9 mouse cellular contexts compared by ENCODE assay signal in genomic region chr4:43399391-43400131, GRCm38 (mm10). TPM values are rescaled to one million over a fixed set of nuclear protein-coding genes. Genes with fewer than 3 reads are reported as not detected.
DNase-seq lines count a peak whose midpoint lies in the region; ATAC-seq and TF ChIP-seq lines count a peak whose summit lies in the region.
"Had no signal": no experiment of that assay in that cellular context is flagged by ENCODE, and none has a peak within 500 bp of the region (broad histone marks: within the 10 kb centered on the region; RNA-seq: fewer than 3 reads in every experiment).

No protein-coding gene starts in this region.

- no peak overlapping the region for H3K4me3 ChIP-seq in kidney, embryonic 14.5 days (ENCODE audit: low read length)
- H3K4me3 ChIP-seq in intestine, postnatal 0 days (ENCODE audit: low read depth, low read length), result no peak overlapping the region
- no peak overlapping the region for H3K4me3 ChIP-seq in midbrain, postnatal 0 days (ENCODE audit: low read depth, low read length)

- no peak for TF ChIP-seq CTCF in intestine, postnatal 0 days (IDR thresholded peaks at IDR 0.05; ENCODE audit: low read depth)
- no peak for TF ChIP-seq CTCF in midbrain, postnatal 0 days (IDR thresholded peaks at IDR 0.05)

- peaks cover 40% of the 10 kb centered on the region for H3K4me1 ChIP-seq in kidney, embryonic 14.5 days (ENCODE audit: control insufficient read depth, insufficient read depth, low read length)
- peaks cover 6% of the 10 kb centered on the region for H3K4me1 ChIP-seq in intestine, postnatal 0 days (replicated peaks; ENCODE audit: control insufficient read depth, insufficient read depth, low read length)
- H3K4me1 ChIP-seq in midbrain, postnatal 0 days (ENCODE audit: insufficient read depth, low read length), result peaks cover 15% of the 10 kb centered on the region; the same call in 1 of the 2 replicates

- no peaks in the 10 kb centered on the region for H3K9me3 ChIP-seq in kidney, embryonic 14.5 days (ENCODE audit: control insufficient read depth, low read length)
- H3K9me3 ChIP-seq in intestine, postnatal 0 days (ENCODE audit: control insufficient read depth), result no peaks in the 10 kb centered on the region
- no peaks in the 10 kb centered on the region for H3K9me3 ChIP-seq in midbrain, postnatal 0 days (ENCODE audit: low read length)
- H3K9me3 ChIP-seq: G1E had no signal

- no peak overlapping the region for H3K4me2 ChIP-seq in kidney, embryonic 14.5 days (replicated peaks; ENCODE audit: low read depth, low read length)
- peak overlapping the region; percentile 24; the same call in 1 of the 2 replicates for H3K4me2 ChIP-seq in intestine, postnatal 0 days (replicated peaks; ENCODE audit: low read depth)
- peak overlapping the region; percentile 24 for H3K4me2 ChIP-seq in midbrain, postnatal 0 days (ENCODE audit: low read depth, low read length, poor library complexity, severe bottlenecking)

- no peak for DNase-seq in kidney, postnatal 4 days
- peak; percentile 78 to 87 for DNase-seq in heart, adult 18-20 months
- no peak for DNase-seq in midbrain, postnatal 0 days (ENCODE audit: low spot score)
- no peak for DNase-seq in left cerebral cortex, adult 18-20 months (ENCODE audit: low spot score in 2 of 2)
- DNase-seq in cerebellum, adult 11-12 months, result no peak
- no peak for DNase-seq in cerebellum, postnatal 36 days

- no peak for ATAC-seq in kidney, embryonic 14.5 days (ENCODE audit: low FRiP score, low TSS enrichment)
- ATAC-seq in intestine, postnatal 0 days, result peak; percentile 10; the same call in 1 of the 2 replicates
- no peak; the same call in 1 of the 2 replicates for ATAC-seq in midbrain, postnatal 0 days (ENCODE audit: low FRiP score)

- H3K27ac ChIP-seq in kidney, embryonic 14.5 days (ENCODE audit: low read depth, low read length), result peak overlapping the region; percentile 33
- H3K27ac ChIP-seq in intestine, postnatal 0 days (ENCODE audit: low read depth, low read length), result peak overlapping the region; percentile 61
- peak overlapping the region; percentile 13; the same call in 1 of the 2 replicates for H3K27ac ChIP-seq in midbrain, postnatal 0 days (ENCODE audit: low read depth, low read length)

- no peaks in the 10 kb centered on the region for H3K27me3 ChIP-seq in kidney, embryonic 14.5 days (ENCODE audit: control insufficient read depth, insufficient read depth, low read length)
- no peaks in the 10 kb centered on the region for H3K27me3 ChIP-seq in intestine, postnatal 0 days (replicated peaks; ENCODE audit: control insufficient read depth, insufficient read depth, low read length)
- no peaks in the 10 kb centered on the region for H3K27me3 ChIP-seq in midbrain, postnatal 0 days (ENCODE audit: insufficient read depth, low read length)

- no peaks in the 10 kb centered on the region for H3K36me3 ChIP-seq in kidney, embryonic 14.5 days (ENCODE audit: control insufficient read depth, insufficient read depth, low read length)
- 0 out of 2 replicates have a peak, but pooled peaks cover 4% of the 10 kb centered on the region for H3K36me3 ChIP-seq in intestine, postnatal 0 days (ENCODE audit: control insufficient read depth, insufficient read depth)
- peaks cover 8% of the 10 kb centered on the region; the same call in 1 of the 2 replicates for H3K36me3 ChIP-seq in midbrain, postnatal 0 days (ENCODE audit: insufficient read depth, low read length)
- H3K36me3 ChIP-seq: G1E had no signal

- WGBS in kidney, embryonic 14.5 days, result 74% methylated on average over 31 of the region's 31 CpGs
- 73% methylated on average over 31 of the region's 31 CpGs for WGBS in intestine, postnatal 0 days
- 74% methylated on average over 31 of the region's 31 CpGs for whole genome bisulfite sequencing in midbrain, postnatal 0 days

- H3K9ac ChIP-seq in kidney, embryonic 14.5 days (ENCODE audit: low read depth, low read length), result no peak overlapping the region
- no peak overlapping the region; the same call in 1 of the 2 replicates for H3K9ac ChIP-seq in intestine, postnatal 0 days (ENCODE audit: low read depth, low read length)
- H3K9ac ChIP-seq in midbrain, postnatal 0 days (replicated peaks; ENCODE audit: low read length, poor library complexity, severe bottlenecking), result no peak overlapping the region

RNA-seq across cellular contexts. Expression of gene Rusc2, which starts 17.8 kb away (rescaled TPM):
- 8.9 and 11.2 TPM in 2 replicates for polyA plus RNA-seq in kidney, embryonic 14.5 days (2014; fragmentation: Nextera tagmentation; extraction: Ambion mirVana)
- 10 to 100 TPM; 50.5 to 53.9 TPM for total RNA-seq in heart, adult 18-20 months (2021)
- polyA plus RNA-seq in intestine, postnatal 0 days (2015; fragmentation: Nextera tagmentation; extraction: Ambion mirVana), result 11.9 and 12.1 TPM in 2 replicates
- 156 and 200 TPM in 2 replicates for total RNA-seq in midbrain, postnatal 0 days (2014; rRNA removed)
- 77.7 and 78.9 TPM in 2 replicates for polyA plus RNA-seq in midbrain, postnatal 0 days (2015; fragmentation: Nextera tagmentation; extraction: Ambion mirVana)
- 100 to 1,000 TPM; 128 to 146 TPM for total RNA-seq in left cerebral cortex, adult 18-20 months (2021)

RNA-seq across cellular contexts. Expression of gene Fam166b, which starts 29.4 kb away (rescaled TPM):
- 0.24 and 0.38 TPM in 2 replicates for polyA plus RNA-seq in kidney, embryonic 14.5 days (2014; fragmentation: Nextera tagmentation; extraction: Ambion mirVana)
- total RNA-seq in heart, adult 18-20 months (2021), result under 1 TPM in 1 of 2 experiments, not detected in 1; 0.26 TPM
- 0.16 TPM in 1 of 2 replicates, not detected in the other for polyA plus RNA-seq in intestine, postnatal 0 days (2015; fragmentation: Nextera tagmentation; extraction: Ambion mirVana)
- total RNA-seq in midbrain, postnatal 0 days (2014; rRNA removed), result 1.7 and 2.8 TPM in 2 replicates
- polyA plus RNA-seq in midbrain, postnatal 0 days (2015; fragmentation: Nextera tagmentation; extraction: Ambion mirVana), result 1.6 and 2.2 TPM in 2 replicates
- 1 to 10 TPM in 1 of 2 experiments, under 1 TPM in 1; 0.82 to 1.2 TPM for total RNA-seq in left cerebral cortex, adult 18-20 months (2021)
- polyA plus RNA-seq: G1E had no signal

RNA-seq across cellular contexts. Expression of gene Tesk1, which starts 42.2 kb away (rescaled TPM):
- 11.4 and 14.9 TPM in 2 replicates for polyA plus RNA-seq in kidney, embryonic 14.5 days (2014; fragmentation: Nextera tagmentation; extraction: Ambion mirVana)
- 10 to 100 TPM; 30.8 to 32.7 TPM for total RNA-seq in heart, adult 18-20 months (2021)
- polyA plus RNA-seq in intestine, postnatal 0 days (2015; fragmentation: Nextera tagmentation; extraction: Ambion mirVana), result 4.6 and 4.7 TPM in 2 replicates
- 141 and 184 TPM in 2 replicates for total RNA-seq in midbrain, postnatal 0 days (2014; rRNA removed)
- 17.2 and 18.9 TPM in 2 replicates for polyA plus RNA-seq in midbrain, postnatal 0 days (2015; fragmentation: Nextera tagmentation; extraction: Ambion mirVana)
- total RNA-seq in left cerebral cortex, adult 18-20 months (2021), result 10 to 100 TPM; 90.6 to 96.5 TPM

RNA-seq across cellular contexts. Expression of gene Cd72, which starts 54.9 kb away (rescaled TPM):
- polyA plus RNA-seq in kidney, embryonic 14.5 days (2014; fragmentation: Nextera tagmentation; extraction: Ambion mirVana), result 5.1 and 5.2 TPM in 2 replicates
- total RNA-seq in heart, adult 18-20 months (2021), result 1 to 10 TPM in 1 of 2 experiments, under 1 TPM in 1; 0.82 to 4.7 TPM
- polyA plus RNA-seq in intestine, postnatal 0 days (2015; fragmentation: Nextera tagmentation; extraction: Ambion mirVana), result 3.2 and 3.7 TPM in 2 replicates
- not detected in 2 replicates for total RNA-seq in midbrain, postnatal 0 days (2014; rRNA removed)
- 5.2 and 5.4 TPM in 2 replicates for polyA plus RNA-seq in midbrain, postnatal 0 days (2015; fragmentation: Nextera tagmentation; extraction: Ambion mirVana)
- 1 to 10 TPM in 1 of 2 experiments, under 1 TPM in 1; 0.84 to 1.3 TPM for total RNA-seq in left cerebral cortex, adult 18-20 months (2021)

Comparison
In these comparisons a context has a peak if more than half of its experiments do, and no peak if none do; other contexts are left out.
1. DNase-seq: peak in heart, adult 18-20 months (2 of 2); none in kidney, postnatal 4 days (0 of 2), midbrain, postnatal 0 days (single experiment), left cerebral cortex, adult 18-20 months (0 of 2), cerebellum, adult 11-12 months (single experiment) and cerebellum, postnatal 36 days (0 of 2).
2. Peak in every context shown above with its lines, with median percentiles within 50 percentile points of each other: H3K27ac ChIP-seq.